Mouse (Mus musculus): ENCODE results near the gene Kcnh8. TPM values are rescaled to one million over a fixed set of nuclear protein-coding genes. Genes with fewer than 3 reads are reported as not detected.
A peak's percentile ranks its signal among the peaks of the same experiment; 100 is the strongest.

The Kcnh8 gene
- polyA plus RNA-seq (2015; fragmentation: Nextera tagmentation; extraction: Ambion mirVana), result 0.27 and 0.33 TPM in 2 replicates

GRCm38 (mm10) chr17:52602093-52602780 is at the start of gene Kcnh8:
Kcnh8 (plus strand) TSS chr17:52602709.
- Histone ChIP-seq H3K36me3 (ENCODE audit: control insufficient read depth, insufficient read depth, low read length) (no peaks in the 10 kb centered on the region), H3K9ac (ENCODE audit: low read depth, low read length) (no peak within 1 kb of the TSS), H3K4me3 (ENCODE audit: low read length) (peak within 1 kb of the TSS; percentile 56), H3K27me3 (replicated peaks; ENCODE audit: control insufficient read depth, insufficient read depth, low read length) (peaks cover 21% of the 10 kb centered on the region), H3K27ac (ENCODE audit: low read length) (no peak within 1 kb of the TSS), H3K9me3 (ENCODE audit: control insufficient read depth, low read length) (no peaks in the 10 kb centered on the region), H3K4me2 (ENCODE audit: low read depth, low read length) (peak within 1 kb of the TSS; percentile 80), H3K4me1 (ENCODE audit: control insufficient read depth, insufficient read depth, low read length) (0 out of 2 replicates have a peak, but pooled peaks cover 5% of the 10 kb centered on the region)
- ATAC-seq, result peak; percentile 64
- 1% methylated on average over 39 of the region's 40 CpGs for WGBS

DNA sequence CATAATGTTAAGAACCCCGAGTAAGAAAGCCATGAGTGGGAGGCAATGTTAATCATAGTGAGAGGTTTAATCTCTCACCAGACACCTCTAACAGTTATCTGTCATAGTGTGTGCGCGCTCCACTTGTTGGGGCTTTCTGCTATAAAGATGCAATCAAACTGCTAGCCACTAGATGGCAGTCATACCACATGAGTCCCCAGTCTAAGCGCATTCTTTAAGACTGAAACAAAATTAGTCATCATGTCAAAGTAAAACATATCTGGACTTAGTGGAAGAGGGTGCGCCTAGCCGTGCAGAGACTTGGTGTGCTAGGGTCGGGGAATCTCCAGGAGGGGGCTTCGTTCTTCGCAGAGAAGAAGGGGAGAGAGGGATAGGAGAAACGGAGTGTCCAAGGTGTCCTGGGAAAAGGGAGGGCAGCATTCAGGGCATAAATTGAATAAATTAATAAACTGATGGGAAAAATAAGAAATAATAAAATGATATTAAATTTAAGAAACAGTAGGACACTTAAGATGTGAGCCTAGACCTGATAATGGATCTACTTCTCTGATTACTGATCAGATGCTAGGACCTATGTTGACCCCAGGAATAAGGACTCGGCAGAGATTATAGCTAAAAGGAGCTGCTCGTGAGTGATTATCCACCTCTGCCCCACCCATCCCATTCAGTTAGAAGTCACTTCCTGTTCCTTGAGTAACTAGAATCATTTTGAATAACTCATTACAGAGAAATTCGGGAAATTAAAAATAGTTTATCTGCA is 42.4 kb upstream of the Kcnh8 start:
- peak; percentile 69 for ATAC-seq
- no peak overlapping the region for H3K27ac ChIP-seq (ENCODE audit: low read length)
- no peak overlapping the region for H3K4me3 ChIP-seq (ENCODE audit: low read length)
- WGBS, result 25% methylated on average over 13 of the region's 13 CpGs
- no peaks in the 10 kb centered on the region for H3K9me3 ChIP-seq (ENCODE audit: control insufficient read depth, low read length)
- no peaks in the 10 kb centered on the region for H3K4me1 ChIP-seq (ENCODE audit: control insufficient read depth, insufficient read depth, low read length)
- no peak overlapping the region for H3K9ac ChIP-seq (ENCODE audit: low read depth, low read length)
- no peaks in the 10 kb centered on the region for H3K36me3 ChIP-seq (ENCODE audit: control insufficient read depth, insufficient read depth, low read length)
- no peaks in the 10 kb centered on the region for H3K27me3 ChIP-seq (replicated peaks; ENCODE audit: control insufficient read depth, insufficient read depth, low read length)
- no peak overlapping the region for H3K4me2 ChIP-seq (ENCODE audit: low read depth, low read length)

DNA sequence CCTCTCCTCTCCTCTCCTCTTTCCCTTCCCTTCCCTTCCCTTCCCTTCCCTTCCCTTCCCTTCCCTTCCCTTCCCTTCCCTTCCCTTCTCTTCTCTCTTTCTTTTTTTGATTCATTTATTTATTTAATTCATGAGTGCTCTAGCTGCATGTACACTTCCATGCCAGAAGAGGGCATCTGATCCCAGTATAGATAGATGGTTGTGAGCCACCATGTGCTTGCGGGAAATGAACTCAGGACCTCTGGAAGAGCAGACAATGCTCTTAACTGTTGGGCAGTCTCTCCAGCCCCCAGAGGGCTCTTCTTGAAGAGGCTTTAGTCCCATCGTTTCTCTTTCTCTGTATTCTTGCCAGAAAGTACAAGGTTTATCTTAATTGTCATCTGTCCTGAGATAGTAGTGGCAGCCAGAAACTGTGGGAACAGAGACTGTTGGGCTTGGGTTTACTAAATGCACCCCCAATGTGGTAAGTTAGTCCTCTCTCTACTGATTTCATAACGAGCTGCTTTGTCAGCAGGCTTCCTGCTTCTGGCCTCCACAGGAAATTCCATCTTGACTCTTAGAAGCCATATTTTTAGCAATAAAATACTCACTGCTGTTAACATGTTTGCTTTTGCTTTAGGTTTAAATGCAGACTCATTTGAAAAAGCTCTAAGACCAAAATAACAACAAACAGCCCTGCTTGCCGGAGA is 36.9 kb upstream of the Kcnh8 start:
- Histone ChIP-seq H3K4me2 (ENCODE audit: low read depth, low read length) (no peak overlapping the region), H3K9me3 (ENCODE audit: control insufficient read depth, low read length) (no peaks in the 10 kb centered on the region), H3K4me3 (ENCODE audit: low read length) (no peak overlapping the region), H3K36me3 (ENCODE audit: control insufficient read depth, insufficient read depth, low read length) (no peaks in the 10 kb centered on the region), H3K27me3 (replicated peaks; ENCODE audit: control insufficient read depth, insufficient read depth, low read length) (no peaks in the 10 kb centered on the region), H3K9ac (ENCODE audit: low read depth, low read length) (no peak overlapping the region), H3K4me1 (ENCODE audit: control insufficient read depth, insufficient read depth, low read length) (no peaks in the 10 kb centered on the region), H3K27ac (ENCODE audit: low read length) (no peak overlapping the region)
- no peak for ATAC-seq
- 44% methylated on average over 4 of the region's 4 CpGs for WGBS

DNA sequence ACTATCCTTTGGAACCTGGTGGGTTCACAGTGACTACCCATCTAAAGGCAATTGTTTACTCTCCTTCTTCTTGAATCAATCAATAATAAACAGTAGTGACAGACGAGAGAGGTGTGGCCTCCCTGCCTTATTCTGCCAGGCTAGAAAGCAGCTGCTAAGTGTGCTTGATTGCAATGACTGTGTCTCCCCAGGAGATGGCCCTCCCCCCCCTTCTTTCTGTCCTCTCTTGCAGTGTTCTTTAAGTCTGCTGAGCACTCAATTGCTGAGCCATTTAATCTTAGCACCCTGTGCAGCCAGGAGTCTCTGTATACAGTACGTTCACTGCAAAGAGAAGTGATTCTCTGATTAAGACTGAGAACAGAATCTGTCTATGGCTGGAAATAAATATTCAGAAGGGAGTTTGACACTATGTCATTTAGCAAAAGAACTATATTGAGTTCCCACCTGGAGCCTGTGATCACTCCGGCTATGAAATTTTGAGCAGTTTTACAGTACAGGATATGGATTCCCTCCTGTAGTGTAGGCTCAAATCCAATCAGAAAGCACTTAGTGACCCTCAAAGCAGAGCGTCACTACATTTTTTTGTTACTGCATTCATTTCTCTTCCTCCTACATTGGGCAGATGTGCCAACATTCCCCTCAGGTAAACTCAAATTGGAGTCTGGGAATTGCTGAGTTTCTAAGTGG is 32.8 kb upstream of the Kcnh8 start:
- H3K27me3 ChIP-seq (replicated peaks; ENCODE audit: control insufficient read depth, insufficient read depth, low read length), result no peaks in the 10 kb centered on the region
- H3K9me3 ChIP-seq (ENCODE audit: control insufficient read depth, low read length), result no peaks in the 10 kb centered on the region
- H3K27ac ChIP-seq (ENCODE audit: low read length), result no peak overlapping the region
- no peaks in the 10 kb centered on the region for H3K4me1 ChIP-seq (ENCODE audit: control insufficient read depth, insufficient read depth, low read length)
- WGBS, result 60% methylated on average over 4 of the region's 4 CpGs
- H3K4me3 ChIP-seq (ENCODE audit: low read length), result no peak overlapping the region
- H3K4me2 ChIP-seq (ENCODE audit: low read depth, low read length), result no peak overlapping the region
- ATAC-seq, result no peak
- H3K36me3 ChIP-seq (ENCODE audit: control insufficient read depth, insufficient read depth, low read length), result no peaks in the 10 kb centered on the region
- no peak overlapping the region for H3K9ac ChIP-seq (ENCODE audit: low read depth, low read length)

DNA sequence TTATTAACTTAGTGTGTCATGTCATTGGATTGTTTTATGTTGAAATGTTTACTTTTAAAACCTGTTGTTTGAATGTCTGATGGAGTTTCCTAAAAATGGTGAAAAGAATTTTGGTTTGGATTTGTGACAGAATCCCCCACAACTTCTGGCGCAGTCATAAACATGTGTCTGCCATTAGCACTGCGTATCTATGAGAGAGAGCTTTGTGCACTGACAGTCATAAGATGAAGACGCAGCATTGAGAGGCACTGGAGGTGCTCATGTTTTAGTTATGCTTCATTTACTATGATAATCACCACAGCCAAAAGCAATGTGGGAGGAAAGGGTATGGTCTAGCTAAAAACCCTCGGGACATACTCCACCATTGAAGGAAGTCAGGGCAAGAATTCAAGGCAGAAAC is 30.3 kb upstream of the Kcnh8 start:
- Histone ChIP-seq H3K4me2 (ENCODE audit: low read depth, low read length) (no peak overlapping the region), H3K9ac (ENCODE audit: low read depth, low read length) (no peak overlapping the region), H3K9me3 (ENCODE audit: control insufficient read depth, low read length) (no peaks in the 10 kb centered on the region), H3K4me1 (ENCODE audit: control insufficient read depth, insufficient read depth, low read length) (no peaks in the 10 kb centered on the region), H3K27me3 (replicated peaks; ENCODE audit: control insufficient read depth, insufficient read depth, low read length) (no peaks in the 10 kb centered on the region), H3K4me3 (ENCODE audit: low read length) (no peak overlapping the region), H3K36me3 (ENCODE audit: control insufficient read depth, insufficient read depth, low read length) (no peaks in the 10 kb centered on the region), H3K27ac (ENCODE audit: low read length) (no peak overlapping the region)
- WGBS, result 68% methylated on average over 4 of the region's 4 CpGs
- ATAC-seq, result no peak

DNA sequence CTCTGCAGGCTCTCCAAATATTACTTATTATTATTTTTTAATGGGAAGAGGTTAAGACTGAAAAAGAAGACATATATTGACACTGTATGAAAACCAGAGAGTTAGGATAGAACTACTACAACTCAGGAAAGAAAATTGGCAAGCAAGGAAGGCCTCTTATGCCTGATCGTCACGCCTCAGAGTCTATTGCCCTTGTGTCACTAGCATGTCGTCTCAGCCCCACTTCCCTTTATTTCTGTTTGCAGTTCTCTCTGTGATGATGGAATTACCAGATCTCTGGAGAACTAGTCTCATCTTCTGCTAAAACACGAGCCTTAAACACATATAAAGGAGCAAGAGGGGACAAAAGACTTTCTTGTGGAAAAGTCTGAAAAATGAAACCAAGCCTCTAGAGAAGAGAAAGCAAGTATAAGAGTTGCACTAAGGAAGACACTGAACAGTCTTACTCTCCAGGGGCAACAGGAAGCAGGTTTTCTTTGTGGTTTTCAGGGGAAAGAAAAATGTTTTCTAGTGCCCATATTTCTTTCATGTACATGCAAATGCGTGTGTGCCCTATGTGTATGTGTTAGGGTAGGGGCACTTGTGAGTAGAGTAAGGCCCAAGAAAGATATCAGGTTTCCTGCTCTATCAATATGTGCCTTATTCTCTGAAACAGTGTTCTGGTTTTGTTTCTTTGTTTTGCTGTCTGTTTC is 10.9 kb upstream of the Kcnh8 start:
- H3K4me1 ChIP-seq (ENCODE audit: control insufficient read depth, insufficient read depth, low read length), result no peaks in the 10 kb centered on the region
- WGBS, result 74% methylated on average over 5 of the region's 5 CpGs
- no peak overlapping the region for H3K27ac ChIP-seq (ENCODE audit: low read length)
- no peaks in the 10 kb centered on the region for H3K27me3 ChIP-seq (replicated peaks; ENCODE audit: control insufficient read depth, insufficient read depth, low read length)
- no peaks in the 10 kb centered on the region for H3K9me3 ChIP-seq (ENCODE audit: control insufficient read depth, low read length)
- no peak overlapping the region for H3K4me3 ChIP-seq (ENCODE audit: low read length)
- ATAC-seq, result no peak
- no peak overlapping the region for H3K4me2 ChIP-seq (ENCODE audit: low read depth, low read length)
- H3K36me3 ChIP-seq (ENCODE audit: control insufficient read depth, insufficient read depth, low read length), result no peaks in the 10 kb centered on the region
- H3K9ac ChIP-seq (ENCODE audit: low read depth, low read length), result no peak overlapping the region

DNA sequence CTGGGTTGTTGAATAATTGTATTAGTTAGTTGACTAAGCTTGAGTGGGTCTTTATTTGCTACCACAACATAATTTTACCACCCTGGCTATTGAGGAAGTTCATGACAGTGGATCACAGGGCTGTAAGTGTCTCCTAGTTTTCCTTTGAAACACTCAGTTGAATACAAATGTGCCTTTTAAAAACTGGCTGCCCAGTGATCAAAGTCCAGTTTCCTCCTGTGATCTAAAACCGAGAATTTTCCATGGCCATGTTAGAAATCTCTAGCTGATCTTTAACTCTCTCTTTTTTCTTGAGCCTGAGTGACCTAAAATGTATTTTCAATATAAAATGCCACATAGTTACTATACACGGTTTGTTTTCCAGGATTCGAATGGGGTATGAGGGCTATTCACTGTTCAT is 3.4 kb upstream of the Kcnh8 start:
- no peaks in the 10 kb centered on the region for H3K9me3 ChIP-seq (ENCODE audit: control insufficient read depth, low read length)
- H3K9ac ChIP-seq (ENCODE audit: low read depth, low read length), result no peak overlapping the region
- H3K27me3 ChIP-seq (replicated peaks; ENCODE audit: control insufficient read depth, insufficient read depth, low read length), result peaks cover 21% of the 10 kb centered on the region
- 69% methylated on average over 3 of the region's 3 CpGs for WGBS
- no peak overlapping the region for H3K4me3 ChIP-seq (ENCODE audit: low read length)
- no peak for ATAC-seq
- no peak overlapping the region for H3K27ac ChIP-seq (ENCODE audit: low read length)
- H3K4me1 ChIP-seq (ENCODE audit: control insufficient read depth, insufficient read depth, low read length), result 0 out of 2 replicates have a peak, but pooled peaks cover 5% of the 10 kb centered on the region
- no peak overlapping the region for H3K4me2 ChIP-seq (ENCODE audit: low read depth, low read length)
- H3K36me3 ChIP-seq (ENCODE audit: control insufficient read depth, insufficient read depth, low read length), result no peaks in the 10 kb centered on the region

DNA sequence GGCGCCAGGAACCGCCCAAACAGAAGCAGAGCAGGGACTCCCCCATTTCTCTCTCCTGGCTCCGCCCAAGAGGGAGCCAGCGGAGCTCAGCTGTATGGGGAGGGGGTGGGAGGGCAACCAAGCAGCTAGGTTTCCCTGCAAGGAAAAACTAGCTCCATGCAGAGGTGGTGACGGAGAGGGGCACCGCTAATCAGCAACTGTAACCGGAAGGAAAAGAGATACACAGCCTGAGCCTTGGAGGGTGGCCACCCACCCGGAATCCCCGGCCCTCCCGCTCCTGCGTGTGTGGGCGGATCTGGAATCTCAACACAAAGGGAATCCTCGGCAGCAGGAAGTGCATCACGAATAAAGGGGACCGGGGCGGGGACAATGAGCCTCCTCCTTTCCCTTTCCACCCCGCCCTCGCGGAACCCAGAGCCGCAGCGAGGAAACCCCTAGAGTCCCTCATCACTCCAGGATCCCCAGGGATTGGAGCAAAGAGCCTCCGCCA is 1.6 kb upstream of the Kcnh8 start:
- Histone ChIP-seq H3K36me3 (ENCODE audit: control insufficient read depth, insufficient read depth, low read length) (no peaks in the 10 kb centered on the region), H3K4me2 (ENCODE audit: low read depth, low read length) (peak overlapping the region; percentile 80), H3K27me3 (replicated peaks; ENCODE audit: control insufficient read depth, insufficient read depth, low read length) (peaks cover 21% of the 10 kb centered on the region), H3K9me3 (ENCODE audit: control insufficient read depth, low read length) (no peaks in the 10 kb centered on the region), H3K9ac (ENCODE audit: low read depth, low read length) (peak overlapping the region; percentile 49), H3K4me3 (ENCODE audit: low read length) (peak overlapping the region; percentile 56), H3K27ac (ENCODE audit: low read length) (no peak overlapping the region), H3K4me1 (ENCODE audit: control insufficient read depth, insufficient read depth, low read length) (0 out of 2 replicates have a peak, but pooled peaks cover 5% of the 10 kb centered on the region)
- WGBS, result under 1% methylated on average over 22 of the region's 22 CpGs
- ATAC-seq, result peak; percentile 87

Data from intestine, embryonic 16.5 days (tissue).